Mouse (Mus musculus) kidney, adult 11 months (tissue): ENCODE results near the gene Parp16.
"Not testable (repeated sequence)": the region's sequence is repeated elsewhere in the genome, so short reads cannot be mapped to it uniquely, and the experiment has no call there.

Experiments used
- DNase-seq: peaks from one replicate; pipeline ENCODE4 v3.0.0; 2022

The Parp16 gene

GRCm38 (mm10) chr9:65179817-65180624, 15.1 kb upstream of the Parp16 start:
- DNase-seq: no peak

GRCm38 (mm10) chr9:65188599-65188998, 6.6 kb upstream of the Parp16 start:
- DNase-seq: peak; percentile 82

- DNase-seq: no peak
Observed at GRCm38 (mm10) chr9:65190306-65190705, 4.8 kb upstream of the Parp16 start.

GRCm38 (mm10) chr9:65191389-65191754, 3.8 kb upstream of the Parp16 start:
- DNase-seq: no peak

- no peak for DNase-seq
Observed at GRCm38 (mm10) chr9:65191755-65192469, 3.2 kb upstream of the Parp16 start.

- no peak for DNase-seq
Observed at GRCm38 (mm10) chr9:65193214-65193613, 1.9 kb upstream of the Parp16 start.

GRCm38 (mm10) chr9:65195621-65195981, 448 bp downstream of the Parp16 start:
- peak; percentile 58 for DNase-seq

GRCm38 (mm10) chr9:65195982-65196737, 1.0 kb downstream of the Parp16 start:
- no peak for DNase-seq

GRCm38 (mm10) chr9:65196738-65197569, 1.8 kb downstream of the Parp16 start:
- DNase-seq: peak; percentile 92

- DNase-seq: no peak
Observed at GRCm38 (mm10) chr9:65197826-65198225, 2.7 kb downstream of the Parp16 start.

- no peak for DNase-seq
Observed at GRCm38 (mm10) chr9:65199723-65200122, 4.6 kb downstream of the Parp16 start.

- DNase-seq: no peak
Observed at GRCm38 (mm10) chr9:65200606-65201005, 5.5 kb downstream of the Parp16 start.

- DNase-seq: no peak
Observed at GRCm38 (mm10) chr9:65201021-65201380, 5.8 kb downstream of the Parp16 start.

GRCm38 (mm10) chr9:65201381-65202164, 6.4 kb downstream of the Parp16 start:
- DNase-seq: peak; percentile 78

GRCm38 (mm10) chr9:65202165-65202754, 7.1 kb downstream of the Parp16 start:
- DNase-seq: no peak

- no peak for DNase-seq
Observed at GRCm38 (mm10) chr9:65205049-65205815, 10.1 kb downstream of the Parp16 start.

GRCm38 (mm10) chr9:65207041-65207815, 12.1 kb downstream of the Parp16 start:
- DNase-seq: not testable (repeated sequence)

- no peak for DNase-seq
Observed at GRCm38 (mm10) chr9:65208293-65209179, 13.4 kb downstream of the Parp16 start.

GRCm38 (mm10) chr9:65211598-65211997, 16.4 kb downstream of the Parp16 start:
- DNase-seq: no peak
